35 mouse cellular contexts compared by ENCODE assay signal in genomic region chr1:133671266-133671665, GRCm38 (mm10). TPM values are rescaled to one million over a fixed set of nuclear protein-coding genes. Genes with fewer than 3 reads are reported as not detected.
DNase-seq lines count a peak whose midpoint lies in the region; ATAC-seq and TF ChIP-seq lines count a peak whose summit lies in the region.
"Had no signal": no experiment of that assay in that cellular context is flagged by ENCODE, and none has a peak within 500 bp of the region (broad histone marks: within the 10 kb centered on the region; RNA-seq: fewer than 3 reads in every experiment).

No protein-coding gene starts in this region.

- H3K36me3 ChIP-seq in intestine, embryonic 15.5 days = no peaks in the 10 kb centered on the region
- H3K36me3 ChIP-seq in intestine, postnatal 0 days (ENCODE audit: control insufficient read depth, insufficient read depth) = no peaks in the 10 kb centered on the region
- peaks cover 7% of the 10 kb centered on the region for H3K36me3 ChIP-seq in ES-Bruce4 (ENCODE audit: control insufficient read depth, insufficient read depth, low read length, poor library complexity, severe bottlenecking)
- H3K36me3 ChIP-seq in small intestine, adult 2 months (ENCODE audit: control insufficient read depth, insufficient read depth, low read length) = no peaks in the 10 kb centered on the region
- no peaks in the 10 kb centered on the region for H3K36me3 ChIP-seq in liver, embryonic 12.5 days
- H3K36me3 ChIP-seq: forebrain, embryonic 10.5 days; G1E; heart, embryonic 12.5 days; heart, embryonic 15.5 days had no signal

- H3K9ac ChIP-seq in intestine, embryonic 15.5 days = no peak overlapping the region
- H3K9ac ChIP-seq in intestine, postnatal 0 days (ENCODE audit: low read depth, low read length) = no peak overlapping the region
- peak overlapping the region; percentile 99 for H3K9ac ChIP-seq in ES-Bruce4 (ENCODE audit: low read depth, poor library complexity, severe bottlenecking)
- H3K9ac ChIP-seq in liver, embryonic 12.5 days = no peak overlapping the region
- H3K9ac ChIP-seq: forebrain, embryonic 13.5 days; heart, embryonic 12.5 days; heart, embryonic 15.5 days; hindbrain, embryonic 14.5 days had no signal

- no peaks in the 10 kb centered on the region for H3K4me1 ChIP-seq in intestine, embryonic 15.5 days (replicated peaks)
- no peaks in the 10 kb centered on the region for H3K4me1 ChIP-seq in intestine, postnatal 0 days (replicated peaks; ENCODE audit: control insufficient read depth, insufficient read depth, low read length)
- H3K4me1 ChIP-seq in ES-Bruce4 (ENCODE audit: control insufficient read depth, insufficient read depth, low read length) = peaks cover 2% of the 10 kb centered on the region
- H3K4me1 ChIP-seq in small intestine, adult 2 months (ENCODE audit: control insufficient read depth, insufficient read depth, insufficient read length, low read length) = peaks cover 4% of the 10 kb centered on the region; the same call in 1 of the 2 replicates
- H3K4me1 ChIP-seq in liver, embryonic 12.5 days = peaks cover 9% of the 10 kb centered on the region; the same call in 1 of the 2 replicates
- H3K4me1 ChIP-seq: forebrain, embryonic 13.5 days; heart, embryonic 12.5 days had no signal

- H3K4me3 ChIP-seq in intestine, embryonic 15.5 days (replicated peaks) = no peak overlapping the region
- no peak overlapping the region for H3K4me3 ChIP-seq in intestine, postnatal 0 days (ENCODE audit: low read depth, low read length)
- no peak overlapping the region for H3K4me3 ChIP-seq in ES-Bruce4 (ENCODE audit: low read depth, low read length)
- no peak overlapping the region for H3K4me3 ChIP-seq in small intestine, adult 2 months (ENCODE audit: low read depth, low read length)
- no peak overlapping the region for H3K4me3 ChIP-seq in liver, embryonic 12.5 days
- H3K4me3 ChIP-seq: forebrain, embryonic 10.5 days; forebrain, embryonic 13.5 days; heart, embryonic 12.5 days; heart, embryonic 15.5 days had no signal

- no peaks in the 10 kb centered on the region for H3K27me3 ChIP-seq in intestine, embryonic 15.5 days (replicated peaks)
- no peaks in the 10 kb centered on the region for H3K27me3 ChIP-seq in intestine, postnatal 0 days (replicated peaks; ENCODE audit: control insufficient read depth, insufficient read depth, low read length)
- H3K27me3 ChIP-seq in ES-Bruce4 (ENCODE audit: control insufficient read depth, insufficient read depth, low read length, poor library complexity, severe bottlenecking) = no peaks in the 10 kb centered on the region
- no peaks in the 10 kb centered on the region for H3K27me3 ChIP-seq in small intestine, adult 2 months (ENCODE audit: control insufficient read depth, insufficient read depth, low read length)
- no peaks in the 10 kb centered on the region for H3K27me3 ChIP-seq in liver, embryonic 12.5 days (replicated peaks)
- H3K27me3 ChIP-seq: CH12.LX; forebrain, embryonic 13.5 days; heart, embryonic 12.5 days; heart, embryonic 15.5 days; Patski had no signal

- intact Hi-C loops in gastrocnemius, postnatal 14 days (cut with DNase I; ENCODE audit: low total_unique reads) = no loop called here

- DNase-seq in R1 (ENCODE audit: low read depth, low spot score) = peak; percentile 68
- DNase-seq in kidney, adult 9 months = no peak
- no peak for DNase-seq in gastrocnemius, postnatal 14 days
- DNase-seq: adrenal gland, postnatal 10 days; adrenal gland, postnatal 36 days; B cell, adult 2 months; cerebellum, adult 18-20 months; cerebellum, adult 9-10 months; cerebellum, postnatal 14 days; gastrocnemius, postnatal 36 days; heart, adult 18-20 months; heart, postnatal 10 days; heart, postnatal 4 days; kidney, adult 18-20 months had no signal

- no peak overlapping the region for H3K4me2 ChIP-seq in intestine, embryonic 15.5 days (replicated peaks)
- no peak overlapping the region for H3K4me2 ChIP-seq in intestine, postnatal 0 days (replicated peaks; ENCODE audit: low read depth)
- H3K4me2 ChIP-seq in liver, embryonic 12.5 days = no peak overlapping the region
- H3K4me2 ChIP-seq: forebrain, embryonic 13.5 days; heart, embryonic 12.5 days; heart, embryonic 15.5 days; hindbrain, embryonic 14.5 days had no signal

- no peaks in the 10 kb centered on the region for H3K9me3 ChIP-seq in intestine, embryonic 15.5 days
- no peaks in the 10 kb centered on the region for H3K9me3 ChIP-seq in intestine, postnatal 0 days (ENCODE audit: control insufficient read depth)
- no peaks in the 10 kb centered on the region for H3K9me3 ChIP-seq in ES-Bruce4 (replicated peaks; ENCODE audit: control insufficient read depth, insufficient read depth, low read length, poor library complexity, severe bottlenecking)
- no peaks in the 10 kb centered on the region for H3K9me3 ChIP-seq in liver, embryonic 12.5 days (replicated peaks)
- H3K9me3 ChIP-seq: forebrain, embryonic 10.5 days; forebrain, embryonic 13.5 days; G1E; heart, embryonic 12.5 days; heart, embryonic 15.5 days had no signal

- TF ChIP-seq CTCF in intestine, postnatal 0 days (IDR thresholded peaks at IDR 0.05; ENCODE audit: low read depth) = no peak
- TF ChIP-seq CTCF in ES-Bruce4 (IDR thresholded peaks at IDR 0.05; ENCODE audit: low read depth, low read length) = no peak
- TF ChIP-seq CTCF in small intestine, adult 2 months (IDR thresholded peaks at IDR 0.05; ENCODE audit: extremely low read depth, insufficient read length, insufficient replicate concordance, low read depth, low read length) = no peak

- WGBS in intestine, embryonic 15.5 days = 81% methylated on average over 3 of the region's 3 CpGs
- WGBS in intestine, postnatal 0 days = 84% methylated on average over 3 of the region's 3 CpGs
- 69% methylated on average over 3 of the region's 3 CpGs for WGBS in small intestine, adult 2 months
- WGBS in liver, embryonic 12.5 days (ENCODE audit: insufficient replicate concordance) = 52% methylated on average over 3 of the region's 3 CpGs

- peak; percentile 71; the same call in 1 of the 2 replicates for TF ChIP-seq EP300 in ES-Bruce4 (IDR thresholded peaks at IDR 0.05; ENCODE audit: insufficient read depth, low read depth, low read length)

- ATAC-seq in intestine, embryonic 15.5 days = no peak
- ATAC-seq in intestine, postnatal 0 days = no peak
- no peak for ATAC-seq in liver, embryonic 12.5 days
- ATAC-seq: activated CD4-positive, CD25-positive, alpha-beta regulatory T cell, adult 4 months; forebrain, embryonic 13.5 days; forebrain, embryonic 16.5 days; hindbrain, postnatal 0 days; inflammation-experienced regulatory T-cells, adult 6 months; Patski had no signal

- TF ChIP-seq POLR2A in ES-Bruce4 (IDR thresholded peaks at IDR 0.05; ENCODE audit: insufficient read depth, low read length) = no peak
- no peak for TF ChIP-seq POLR2A in small intestine, adult 2 months (IDR thresholded peaks at IDR 0.05; ENCODE audit: low read depth, low read length)

- peak overlapping the region; percentile 49; the same call in 1 of the 2 replicates for H3K27ac ChIP-seq in intestine, embryonic 15.5 days
- H3K27ac ChIP-seq in intestine, postnatal 0 days (ENCODE audit: low read depth, low read length) = no peak overlapping the region
- H3K27ac ChIP-seq in ES-Bruce4 (ENCODE audit: insufficient read depth, low read length) = peak overlapping the region; percentile 98
- H3K27ac ChIP-seq in small intestine, adult 2 months (ENCODE audit: insufficient read depth, low read depth, low read length) = peak overlapping the region; percentile 91; the same call in 1 of the 2 replicates
- H3K27ac ChIP-seq in liver, embryonic 12.5 days = no peak overlapping the region
- H3K27ac ChIP-seq: forebrain, embryonic 10.5 days; forebrain, embryonic 13.5 days; heart, embryonic 15.5 days; hindbrain, embryonic 14.5 days; hindbrain, postnatal 0 days had no signal

RNA-seq across cellular contexts. Expression of gene Gm38394, which starts 10.1 kb away (rescaled TPM):
- 4.4 and 5.0 TPM in 2 replicates for polyA plus RNA-seq in intestine, embryonic 15.5 days (2015; fragmentation: Nextera tagmentation; extraction: Ambion mirVana)
- polyA plus RNA-seq in intestine, postnatal 0 days (2015; fragmentation: Nextera tagmentation; extraction: Ambion mirVana) = 1.9 and 2.5 TPM in 2 replicates
- polyA plus RNA-seq in ES-Bruce4 (2011; ENCODE audit: insufficient read depth, insufficient read length, low read depth, missing spikeins) = 79.1 and 81.1 TPM in 2 replicates
- polyA plus RNA-seq in small intestine, adult 2 months (2012; rRNA removed) = 0.29 and 1.1 TPM in 2 replicates
- 2.0 and 2.2 TPM in 2 replicates for polyA plus RNA-seq in liver, embryonic 12.5 days (2016; fragmentation: Nextera tagmentation; extraction: Ambion mirVana)
- 10 to 100 TPM; 33.1 to 36.9 TPM for total RNA-seq in gastrocnemius, postnatal 14 days (2021)

RNA-seq across cellular contexts. Expression of gene Zbed6, which starts 10.6 kb away (rescaled TPM):
- not detected in 2 replicates for polyA plus RNA-seq in intestine, embryonic 15.5 days (2015; fragmentation: Nextera tagmentation; extraction: Ambion mirVana)
- 0.90 and 0.93 TPM in 2 replicates for polyA plus RNA-seq in intestine, postnatal 0 days (2015; fragmentation: Nextera tagmentation; extraction: Ambion mirVana)
- 36.9 and 38.4 TPM in 2 replicates for polyA plus RNA-seq in ES-Bruce4 (2011; ENCODE audit: insufficient read depth, insufficient read length, low read depth, missing spikeins)
- polyA plus RNA-seq in small intestine, adult 2 months (2012; rRNA removed) = 0.61 and 1.0 TPM in 2 replicates
- not detected in 2 replicates for polyA plus RNA-seq in liver, embryonic 12.5 days (2016; fragmentation: Nextera tagmentation; extraction: Ambion mirVana)
- total RNA-seq in gastrocnemius, postnatal 14 days (2021) = 10 to 100 TPM; 11.0 to 11.5 TPM
- polyA plus RNA-seq: activated CD4-positive, CD25-positive, alpha-beta regulatory T cell, adult 4 months; embryonic facial prominence, embryonic 11.5 days; embryonic facial prominence, embryonic 14.5 days; forebrain, embryonic 10.5 days; forebrain, embryonic 13.5 days; forebrain, embryonic 16.5 days; G1E; heart, embryonic 12.5 days; heart, embryonic 15.5 days; hindbrain, embryonic 11.5 days; hindbrain, embryonic 14.5 days; inflammation-experienced regulatory T-cells, adult 6 months had no signal

RNA-seq across cellular contexts. Expression of gene Lax1, which starts 18.6 kb away (rescaled TPM):
- 0.40 and 0.86 TPM in 2 replicates for polyA plus RNA-seq in intestine, embryonic 15.5 days (2015; fragmentation: Nextera tagmentation; extraction: Ambion mirVana)
- 0.38 and 0.47 TPM in 2 replicates for polyA plus RNA-seq in intestine, postnatal 0 days (2015; fragmentation: Nextera tagmentation; extraction: Ambion mirVana)
- polyA plus RNA-seq in ES-Bruce4 (2011; ENCODE audit: insufficient read depth, insufficient read length, low read depth, missing spikeins) = 1.4 and 1.5 TPM in 2 replicates
- polyA plus RNA-seq in small intestine, adult 2 months (2012; rRNA removed) = 4.3 and 8.2 TPM in 2 replicates
- 0.61 TPM in 2 replicates for polyA plus RNA-seq in liver, embryonic 12.5 days (2016; fragmentation: Nextera tagmentation; extraction: Ambion mirVana)
- total RNA-seq in gastrocnemius, postnatal 14 days (2021) = under 1 TPM; 0.09 to 0.27 TPM
- total RNA-seq: gastrocnemius, adult 8-10 months; gastrocnemius, postnatal 36 days had no signal
- polyA plus RNA-seq: forebrain, embryonic 13.5 days; forebrain, embryonic 16.5 days; G1E; hindbrain, embryonic 14.5 days had no signal

Comparison
In these comparisons a context has a peak if more than half of its experiments do, and no peak if none do; other contexts are left out.
1. H3K27ac ChIP-seq: peak in intestine, embryonic 15.5 days (single experiment), ES-Bruce4 (single experiment) and small intestine, adult 2 months (single experiment); none in intestine, postnatal 0 days (single experiment) and liver, embryonic 12.5 days (single experiment).
2. RNA of gene Gm38394, which starts 10.1 kb away (polyA plus RNA-seq): 79.1 to 81.1 TPM in ES-Bruce4; 4.4 to 5.0 TPM in intestine, embryonic 15.5 days, 2.0 to 2.2 TPM in liver, embryonic 12.5 days, 1.9 to 2.5 TPM in intestine, postnatal 0 days and 0.29 to 1.1 TPM in small intestine, adult 2 months; every median in the first group is over 10 times any median in the second.
3. RNA of gene Zbed6, which starts 10.6 kb away (polyA plus RNA-seq): 36.9 to 38.4 TPM in ES-Bruce4; 0.61 to 1.0 TPM in small intestine, adult 2 months, 0.90 to 0.93 TPM in intestine, postnatal 0 days, not detected in intestine, embryonic 15.5 days and not detected in liver, embryonic 12.5 days; every median in the first group is over 10 times any median in the second.